Mouse (Mus musculus) 3T3-L1 (cell line): ENCODE measurements around the gene Olfr382.
"Not testable (repeated sequence)": the region's sequence is repeated elsewhere in the genome, so short reads cannot be mapped to it uniquely, and the experiment has no call there.

ENCODE experiments used
- DNase-seq: peaks from one replicate; pipeline ENCODE4 v3.0.0-alpha.2; 2015; ENCODE audit warnings: low read depth, low spot score

Olfr382 gene

DNA sequence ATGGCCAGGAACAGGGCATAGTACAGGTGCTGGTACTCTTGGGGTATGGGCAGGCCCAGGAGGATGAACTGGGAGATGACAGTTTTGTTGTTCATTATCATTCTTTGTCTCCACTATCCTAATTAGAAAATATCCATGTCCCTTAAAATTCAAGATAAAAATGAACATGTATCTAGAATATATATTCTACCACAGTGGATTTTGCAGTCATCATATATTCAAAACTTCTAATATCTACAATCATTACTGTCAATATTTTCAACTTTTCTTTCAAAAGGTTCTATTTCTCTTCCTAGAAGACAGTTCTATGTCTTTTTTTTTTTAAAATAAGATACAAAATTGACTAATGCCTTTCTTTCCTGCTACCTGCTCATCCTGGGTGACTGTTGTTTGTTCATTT lies at the start of gene Olfr382:
Olfr382 (minus strand) TSS at position 101 of the 400 bp plus-strand sequence.
- DNase-seq = no peak

GRCm38 (mm10) chr11:73528971-73529370 lies 12.0 kb upstream of the Olfr382 start:
- DNase-seq = not testable (repeated sequence)

DNA sequence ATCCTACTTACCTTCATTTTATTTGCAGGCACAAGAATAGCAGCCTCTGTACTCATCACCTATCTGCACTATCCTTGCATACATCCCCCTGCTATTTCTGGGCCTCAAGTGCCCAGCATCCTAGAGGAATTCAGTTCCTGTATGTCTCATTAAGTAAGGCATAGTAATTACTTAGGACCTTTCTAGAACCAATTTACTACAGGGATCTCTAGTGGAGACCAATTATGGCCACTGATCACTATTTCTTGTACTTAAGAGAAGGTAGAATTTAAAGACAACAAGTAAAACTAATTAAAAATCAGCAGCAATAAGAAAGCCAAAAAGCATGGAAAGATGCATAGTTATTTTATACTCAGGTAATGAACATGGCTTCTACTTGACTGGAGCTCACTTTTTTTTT lies 25.5 kb downstream of the Olfr382 start, which contains the start of gene Olfr381:
Olfr381 (minus strand) TSS at position 101 of the 400 bp plus-strand sequence.
- DNase-seq = no peak
